Mouse (Mus musculus) thymus, postnatal 36 days (tissue): ENCODE data around the gene Smok3c.
"Not testable (repeated sequence)": the region's sequence is repeated elsewhere in the genome, so short reads cannot be mapped to it uniquely, and the experiment has no call there.

Experiments
- DNase-seq, 2 experiments: peaks; one replicate each; pipeline ENCODE4 v3.0.0; 2022; ENCODE audit warnings: mixed read lengths in 2 of 2

Smok3c gene

GRCm38 (mm10) chr5:138107130-138107529, 54.1 kb downstream of the Smok3c start:
- no peak for DNase-seq

- not testable (repeated sequence) for DNase-seq
Measured at GRCm38 (mm10) chr5:138109847-138110396, 56.9 kb downstream of the Smok3c start.
